Mouse (Mus musculus): ENCODE data around the gene Hook2. TPM values are rescaled to one million over a fixed set of nuclear protein-coding genes. Genes with fewer than 3 reads are reported as not detected.
A peak's percentile ranks its signal among the peaks of the same experiment; 100 is the strongest.

The Hook2 gene
- polyA plus RNA-seq, 1 experiment = 7.0 TPM

DNA sequence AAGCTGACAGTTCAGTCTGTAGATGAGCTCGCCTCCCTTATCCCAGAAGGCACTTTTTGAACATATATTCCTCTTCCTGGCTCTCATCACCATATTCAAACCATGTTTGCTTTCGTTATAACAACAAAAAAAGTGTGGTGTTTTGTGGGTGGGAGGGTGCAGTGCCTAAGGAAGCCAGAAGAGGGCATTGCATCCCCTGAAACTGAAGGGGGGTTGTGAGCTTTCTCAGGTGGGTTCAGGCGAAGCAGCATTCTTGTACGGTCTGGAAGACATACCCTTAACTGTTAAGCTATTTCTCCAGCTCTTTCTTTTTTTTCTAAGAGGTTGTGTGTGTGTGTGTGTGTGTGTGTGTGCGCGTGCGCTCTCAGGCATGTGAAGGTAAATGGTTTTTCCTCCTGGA lies 15.0 kb upstream of the Hook2 start:
- Histone ChIP-seq H3K4me3 (ENCODE audit: insufficient read depth, poor library complexity, severe bottlenecking) (no peak overlapping the region), H3K27me3 (ENCODE audit: control insufficient read depth, insufficient read depth, insufficient read length) (no peaks in the 10 kb centered on the region), H3K36me3 (ENCODE audit: control insufficient read depth, insufficient read depth) (peaks cover 30% of the 10 kb centered on the region), H3K79me3 (ENCODE audit: low read depth) (peaks cover 23% of the 10 kb centered on the region), H3K79me2 (ENCODE audit: control insufficient read depth, insufficient read depth) (peaks cover 49% of the 10 kb centered on the region), H3ac (ENCODE audit: control insufficient read depth, insufficient read length, low read depth) (no peak overlapping the region)
- peak; percentile 60 for TF ChIP-seq CTCF (IDR thresholded peaks at IDR 0.05; ENCODE audit: control insufficient read depth, insufficient read depth, insufficient read length)
- no peak for TF ChIP-seq MYOG (IDR thresholded peaks at IDR 0.05; ENCODE audit: control insufficient read depth, extremely low read depth, insufficient read length)
- TF ChIP-seq MYOD1 (IDR thresholded peaks at IDR 0.05; ENCODE audit: control insufficient read depth, insufficient read length, low read depth) = no peak
- TF ChIP-seq FOSL1 (IDR thresholded peaks at IDR 0.05; ENCODE audit: insufficient read depth, low read length, poor library complexity, severe bottlenecking) = no peak

DNA sequence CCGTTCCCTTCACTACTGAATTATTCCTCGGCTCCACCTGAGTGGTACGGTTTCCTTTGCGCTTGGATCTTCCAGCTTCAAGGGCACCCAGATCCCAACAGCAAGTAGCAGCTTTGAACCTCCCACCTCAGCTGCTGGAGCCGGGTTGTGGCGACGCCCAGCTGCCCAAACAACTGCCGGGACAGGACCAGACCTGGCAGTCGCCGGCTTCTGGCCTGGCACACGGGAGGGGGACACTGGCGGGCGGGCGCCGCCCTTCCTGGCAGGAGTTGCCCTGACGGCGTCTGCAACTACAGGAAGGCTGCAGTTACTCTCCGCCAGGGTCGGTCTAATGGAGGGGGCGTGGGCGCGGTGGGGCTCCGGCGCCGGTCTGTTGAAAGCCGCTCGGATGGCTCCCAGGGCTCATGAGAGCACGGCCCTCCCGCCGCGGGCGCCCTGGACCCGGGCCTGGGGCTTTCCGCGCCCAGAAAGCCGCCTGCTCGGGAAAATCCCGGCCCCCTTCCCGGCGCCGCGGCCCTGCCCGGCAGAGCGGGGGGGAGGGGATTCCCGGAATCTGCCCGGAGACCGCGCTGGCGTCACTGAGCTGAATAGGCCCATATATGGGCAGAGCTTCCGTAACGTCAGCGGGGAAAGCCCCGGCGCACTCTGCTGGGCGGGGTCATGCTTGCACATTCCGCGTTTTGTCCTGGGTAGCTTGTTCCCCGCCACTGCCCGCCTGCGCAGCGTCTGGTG lies 14.2 kb upstream of the Hook2 start:
- no peaks in the 10 kb centered on the region for H3K27me3 ChIP-seq (ENCODE audit: control insufficient read depth, insufficient read depth, insufficient read length)
- TF ChIP-seq FOSL1 (IDR thresholded peaks at IDR 0.05; ENCODE audit: insufficient read depth, low read length, poor library complexity, severe bottlenecking) = no peak
- TF ChIP-seq CTCF (IDR thresholded peaks at IDR 0.05; ENCODE audit: control insufficient read depth, insufficient read depth, insufficient read length) = peak; percentile 9
- H3K79me2 ChIP-seq (ENCODE audit: control insufficient read depth, insufficient read depth) = peaks cover 41% of the 10 kb centered on the region
- peak overlapping the region; percentile 84 for H3K4me3 ChIP-seq (ENCODE audit: insufficient read depth, poor library complexity, severe bottlenecking)
- peaks cover 23% of the 10 kb centered on the region for H3K36me3 ChIP-seq (ENCODE audit: control insufficient read depth, insufficient read depth)
- peaks cover 17% of the 10 kb centered on the region for H3K79me3 ChIP-seq (ENCODE audit: low read depth)
- peak overlapping the region; percentile 77 for H3ac ChIP-seq (ENCODE audit: control insufficient read depth, insufficient read length, low read depth)

DNA sequence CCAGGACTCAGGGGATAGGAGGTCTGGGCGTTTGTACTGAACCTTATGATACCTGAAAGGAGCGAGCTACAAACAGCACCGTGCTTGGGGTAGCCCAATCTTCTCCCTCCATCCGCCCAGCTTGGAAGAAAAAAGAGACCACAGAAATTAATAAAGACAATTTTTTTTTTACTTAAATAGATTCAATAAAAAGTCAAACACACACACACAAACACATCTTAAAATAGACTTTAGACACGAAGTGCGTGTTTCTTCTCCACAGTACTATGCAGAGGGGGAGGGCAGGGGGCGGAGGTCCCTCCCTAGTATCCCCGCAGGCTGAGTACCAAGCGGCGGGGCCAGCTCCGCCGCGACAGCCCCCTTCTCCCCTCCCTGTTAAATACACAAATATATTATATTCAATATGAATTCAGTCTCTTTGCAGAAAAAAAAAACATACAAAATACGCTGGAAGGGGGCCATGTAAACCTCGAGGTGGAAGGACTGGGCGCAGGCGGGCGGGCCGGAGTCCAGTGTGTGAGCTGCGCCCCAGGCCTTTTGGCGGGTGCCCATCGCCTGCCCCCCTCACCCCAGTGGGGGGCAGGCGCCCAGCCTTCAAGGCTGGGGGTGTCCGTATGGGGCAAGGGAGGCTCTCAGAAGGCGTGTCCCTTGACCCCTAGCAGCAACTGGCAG lies 13.5 kb upstream of the Hook2 start:
- Histone ChIP-seq H3K4me3 (ENCODE audit: insufficient read depth, poor library complexity, severe bottlenecking) (peak overlapping the region; percentile 84), H3K36me3 (ENCODE audit: control insufficient read depth, insufficient read depth) (peaks cover 16% of the 10 kb centered on the region), H3ac (ENCODE audit: control insufficient read depth, insufficient read length, low read depth) (peak overlapping the region; percentile 80), H3K79me3 (ENCODE audit: low read depth) (peaks cover 17% of the 10 kb centered on the region), H3K27me3 (ENCODE audit: control insufficient read depth, insufficient read depth, insufficient read length) (no peaks in the 10 kb centered on the region), H3K79me2 (ENCODE audit: control insufficient read depth, insufficient read depth) (peaks cover 37% of the 10 kb centered on the region)
- no peak for TF ChIP-seq USF1 (IDR thresholded peaks at IDR 0.05; ENCODE audit: low read depth)
- TF ChIP-seq MAX (IDR thresholded peaks at IDR 0.05) = no peak
- TF ChIP-seq FOSL1 (IDR thresholded peaks at IDR 0.05; ENCODE audit: insufficient read depth, low read length, poor library complexity, severe bottlenecking) = no peak
- TF ChIP-seq CTCF (IDR thresholded peaks at IDR 0.05; ENCODE audit: control insufficient read depth, insufficient read depth, insufficient read length) = no peak
- TF ChIP-seq MYOD1 (IDR thresholded peaks at IDR 0.05; ENCODE audit: control insufficient read depth, insufficient read length, low read depth) = no peak
- no peak for TF ChIP-seq MYOG (IDR thresholded peaks at IDR 0.05; ENCODE audit: control insufficient read depth, extremely low read depth, insufficient read length)
- TF ChIP-seq CEBPB (IDR thresholded peaks at IDR 0.05; ENCODE audit: low read depth) = no peak

DNA sequence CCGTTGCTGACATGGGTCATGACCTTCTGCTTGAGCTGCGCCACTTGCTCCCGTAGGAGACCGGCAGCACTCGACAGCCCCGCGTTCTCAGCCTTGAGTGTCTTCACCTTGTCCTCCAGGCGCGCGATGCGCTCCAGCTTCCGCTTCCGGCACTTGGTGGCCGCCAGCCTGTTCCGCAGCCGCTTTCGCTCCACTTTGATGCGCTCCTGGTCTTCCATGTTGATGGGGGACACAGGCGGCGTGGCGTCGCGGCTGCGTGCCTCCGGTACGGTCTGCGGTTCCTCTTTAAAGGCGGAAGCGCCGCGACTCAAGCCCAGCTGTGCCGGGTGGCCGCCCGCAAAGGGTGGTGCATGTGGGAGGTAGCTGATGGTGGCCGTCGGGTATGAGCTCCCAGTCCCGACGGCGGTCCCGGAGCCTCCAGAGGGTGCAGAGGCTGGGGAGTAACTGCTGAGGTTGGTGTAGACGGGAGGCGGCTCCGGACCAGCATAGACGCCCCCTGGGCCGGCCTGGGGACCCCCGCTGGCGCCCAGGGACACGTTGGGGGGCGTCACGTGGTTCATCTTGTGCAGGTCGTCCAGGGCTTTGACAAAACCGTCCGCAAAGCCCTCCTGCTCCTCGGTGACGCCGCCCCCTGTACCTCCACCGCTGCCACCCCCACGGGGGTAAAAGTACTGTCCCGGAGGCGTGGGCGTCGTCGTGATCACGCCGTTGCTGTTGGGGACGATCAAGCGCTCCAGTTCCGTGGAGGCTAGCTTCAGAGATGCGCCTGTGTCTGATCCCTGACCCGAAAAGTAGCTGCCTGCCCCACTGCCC lies 12.8 kb upstream of the Hook2 start:
- no peaks in the 10 kb centered on the region for H3K27me3 ChIP-seq (ENCODE audit: control insufficient read depth, insufficient read depth, insufficient read length)
- peaks cover 37% of the 10 kb centered on the region for H3K79me2 ChIP-seq (ENCODE audit: control insufficient read depth, insufficient read depth)
- peak overlapping the region; percentile 80 for H3ac ChIP-seq (ENCODE audit: control insufficient read depth, insufficient read length, low read depth)
- H3K36me3 ChIP-seq (ENCODE audit: control insufficient read depth, insufficient read depth) = peaks cover 10% of the 10 kb centered on the region
- peak overlapping the region; percentile 84 for H3K4me3 ChIP-seq (ENCODE audit: insufficient read depth, poor library complexity, severe bottlenecking)
- TF ChIP-seq CEBPB (IDR thresholded peaks at IDR 0.05; ENCODE audit: low read depth) (no peak), FOSL1 (IDR thresholded peaks at IDR 0.05; ENCODE audit: insufficient read depth, low read length, poor library complexity, severe bottlenecking) (no peak), CTCF (IDR thresholded peaks at IDR 0.05; ENCODE audit: control insufficient read depth, insufficient read depth, insufficient read length) (no peak), USF1 (IDR thresholded peaks at IDR 0.05; ENCODE audit: low read depth) (peak; percentile 30), MAX (IDR thresholded peaks at IDR 0.05) (no peak), MYOD1 (IDR thresholded peaks at IDR 0.05; ENCODE audit: control insufficient read depth, insufficient read length, low read depth) (no peak), MYOG (IDR thresholded peaks at IDR 0.05; ENCODE audit: control insufficient read depth, extremely low read depth, insufficient read length) (no peak)
- H3K79me3 ChIP-seq (ENCODE audit: low read depth) = peaks cover 17% of the 10 kb centered on the region

DNA sequence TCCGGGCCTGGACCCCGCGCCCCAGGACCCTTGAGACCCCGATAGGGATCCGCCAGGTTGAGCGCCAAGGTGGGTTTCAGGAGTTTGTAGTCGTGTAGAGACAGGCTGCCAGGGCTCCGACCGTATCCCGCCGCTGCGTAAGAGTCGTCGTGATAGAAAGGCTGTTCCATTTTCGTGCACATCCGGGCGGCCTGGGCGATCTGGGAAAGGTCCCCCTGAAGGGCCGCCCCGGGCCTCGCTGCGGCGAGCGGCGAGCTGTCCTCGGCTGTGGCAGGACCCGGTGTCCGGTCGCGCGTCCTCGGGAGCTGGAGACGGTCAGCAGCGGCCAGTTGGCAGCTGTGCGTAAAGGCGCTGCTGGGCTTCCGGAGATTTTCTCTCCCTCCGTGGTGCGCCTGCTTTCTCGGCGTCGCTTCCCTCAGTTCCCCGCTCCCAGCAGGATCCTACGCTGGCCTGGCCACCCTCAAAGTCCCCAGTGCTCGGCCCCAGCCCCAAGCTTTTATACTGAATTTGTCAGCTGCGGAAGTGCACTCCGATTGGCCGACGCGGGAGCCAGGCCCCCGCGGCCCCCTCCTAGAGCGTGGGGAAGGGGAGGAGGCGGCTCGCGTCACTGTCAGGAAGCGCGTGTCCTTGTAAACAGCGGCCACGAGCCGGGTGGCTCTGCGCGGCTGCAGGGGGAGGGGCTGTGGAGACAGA lies 12.0 kb upstream of the Hook2 start, which contains the start of gene Junb:
Gene Junb (minus strand): TSS at position 471 of the 693 bp plus-strand sequence.
- Histone ChIP-seq H3K79me2 (ENCODE audit: control insufficient read depth, insufficient read depth) (peaks cover 37% of the 10 kb centered on the region), H3ac (ENCODE audit: control insufficient read depth, insufficient read length, low read depth) (peak within 1 kb of the TSS; percentile 80), H3K36me3 (ENCODE audit: control insufficient read depth, insufficient read depth) (peaks cover 9% of the 10 kb centered on the region), H3K79me3 (ENCODE audit: low read depth) (peaks cover 17% of the 10 kb centered on the region), H3K4me3 (ENCODE audit: insufficient read depth, poor library complexity, severe bottlenecking) (peak within 1 kb of the TSS; percentile 84), H3K27me3 (ENCODE audit: control insufficient read depth, insufficient read depth, insufficient read length) (no peaks in the 10 kb centered on the region)
- TF ChIP-seq CEBPB (IDR thresholded peaks at IDR 0.05; ENCODE audit: low read depth) = no peak
- TF ChIP-seq MAX (IDR thresholded peaks at IDR 0.05) = peak; percentile 99

Data from C2C12 (cell line).